Mouse (Mus musculus): ENCODE results near the gene March5.

Gene March5

DNA sequence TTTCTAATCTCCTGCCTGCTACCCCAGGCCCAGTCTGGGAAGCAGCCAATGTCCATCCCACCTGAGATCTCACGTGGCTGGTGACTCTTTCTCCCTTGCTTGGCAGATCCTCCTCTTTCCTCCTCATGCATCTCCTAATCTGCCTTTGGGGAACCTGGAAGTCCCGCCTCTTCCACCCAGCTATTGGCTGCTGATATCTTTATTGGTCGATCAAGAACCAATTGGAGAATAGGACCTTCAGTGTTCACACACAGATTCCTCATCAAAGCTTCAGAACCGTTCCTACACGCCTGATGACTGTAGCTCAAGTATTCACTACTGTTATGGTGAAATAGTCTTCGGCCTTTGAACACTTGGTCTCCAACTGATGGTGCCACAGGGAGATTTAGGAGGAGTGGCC is 44.8 kb downstream of the March5 start:
- in situ Hi-C loops (cut with MboI; ENCODE audit: unreplicated experiment in 2 of 2): loop anchor here in 1 of 2 experiments (25.0 kb wide), 2 partner anchors 440 to 790 kb away; no protein-coding TSS in a partner anchor

DNA sequence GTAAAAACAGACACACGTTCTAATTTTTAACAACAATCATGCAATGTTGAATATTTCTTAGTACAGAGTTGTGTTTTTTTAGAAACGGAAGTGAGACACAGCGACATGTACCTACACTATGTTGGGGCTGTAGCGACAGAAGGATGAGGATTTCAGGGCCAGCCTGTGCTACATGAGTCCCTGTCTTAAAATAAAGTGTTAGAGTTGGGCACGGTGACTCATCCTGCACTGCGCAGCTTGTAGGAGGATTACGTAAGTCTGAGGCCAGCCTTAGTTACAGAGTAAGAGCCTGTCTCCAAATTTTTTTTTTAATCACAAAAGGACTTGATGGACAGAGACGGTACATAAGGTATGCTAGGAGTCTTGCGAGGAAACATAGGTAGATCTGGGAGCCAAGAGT is 48.0 kb downstream of the March5 start:
- in situ Hi-C loops (cut with MboI; ENCODE audit: unreplicated experiment in 2 of 2): loop anchor here in 1 of 2 experiments (25.0 kb wide), 2 partner anchors 443 to 793 kb away; no protein-coding TSS in a partner anchor

- in situ Hi-C loops (cut with MboI; ENCODE audit: unreplicated experiment in 2 of 2): loop anchor here (5.0 to 25.0 kb wide), 4 partner anchors 178 to 800 kb away; no protein-coding TSS in a partner anchor
These were observed 55.0 kb downstream of the March5 start for GRCm38 (mm10) chr19:37262389-37262788.

GRCm38 (mm10) chr19:37263566-37263942 is 56.2 kb downstream of the March5 start:
- in situ Hi-C loops (cut with MboI; ENCODE audit: unreplicated experiment in 2 of 2): loop anchor here (5.0 to 25.0 kb wide), 4 partner anchors 179 to 801 kb away; no protein-coding TSS in a partner anchor

GRCm38 (mm10) chr19:37263943-37264897 is 56.9 kb downstream of the March5 start:
- in situ Hi-C loops (cut with MboI; ENCODE audit: unreplicated experiment in 2 of 2): loop anchor here (5.0 to 25.0 kb wide), 4 partner anchors 179 to 802 kb away; no protein-coding TSS in a partner anchor

DNA sequence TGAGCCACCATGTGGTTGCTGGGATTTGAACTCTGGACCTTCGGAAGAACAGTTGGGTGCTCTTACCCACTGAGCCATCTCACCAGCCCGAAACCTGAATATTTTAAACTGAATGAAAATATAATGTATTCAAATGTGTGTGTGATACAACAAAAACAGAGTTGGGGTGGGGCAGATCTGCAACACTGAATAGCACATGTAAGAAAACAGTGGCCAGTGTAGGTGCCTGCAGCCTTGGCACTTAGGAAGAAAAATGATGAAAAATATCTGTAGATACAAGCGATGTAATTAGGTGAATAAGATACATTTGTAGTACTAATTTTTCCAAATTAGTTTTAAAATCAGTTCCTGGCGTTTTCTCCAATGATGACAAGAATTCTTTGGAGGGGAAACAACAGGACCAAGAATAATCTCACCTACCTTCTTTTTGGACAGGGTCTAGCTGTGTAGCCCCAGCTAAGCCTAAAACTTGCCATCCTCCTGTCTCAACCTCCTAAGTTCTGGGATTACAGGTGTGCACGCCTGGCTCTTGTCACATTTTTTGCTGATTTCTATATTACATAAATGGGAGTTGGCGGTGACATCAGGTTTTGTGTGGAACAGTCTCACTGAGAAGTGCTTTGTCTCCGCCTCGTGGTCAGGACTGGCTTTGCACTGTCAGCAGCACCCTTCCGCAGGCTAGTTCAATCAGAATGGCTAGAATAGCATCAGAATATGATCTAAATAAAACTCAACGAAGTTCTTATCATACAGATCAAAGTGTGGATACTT is 58.2 kb downstream of the March5 start:
- in situ Hi-C loops (cut with MboI; ENCODE audit: unreplicated experiment in 2 of 2): loop anchor here (5.0 to 25.0 kb wide), 6 partner anchors 181 to 803 kb away; no protein-coding TSS in a partner anchor

DNA sequence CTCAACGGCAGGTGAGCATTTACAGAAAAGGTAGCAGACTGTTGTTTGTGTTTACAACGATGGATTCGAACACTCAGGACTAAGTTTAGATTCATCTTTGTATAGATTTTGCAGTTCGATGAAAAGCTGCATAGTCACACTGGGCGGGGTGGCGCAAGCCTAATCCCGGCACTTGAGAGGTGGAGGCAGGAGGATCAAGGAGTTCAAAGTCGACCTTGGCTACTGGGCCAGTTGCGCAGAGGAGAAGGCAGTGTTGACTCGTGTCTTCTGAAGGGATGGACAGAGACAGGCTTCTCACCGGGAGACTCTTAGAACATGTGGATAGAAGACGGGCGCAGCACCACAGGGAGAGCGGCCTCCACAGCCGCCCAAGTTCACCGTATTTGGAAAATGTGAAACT is 61.8 kb downstream of the March5 start:
- in situ Hi-C loops (cut with MboI; ENCODE audit: unreplicated experiment in 2 of 2): loop anchor here (5.0 to 25.0 kb wide), 6 partner anchors 184 to 807 kb away; no protein-coding TSS in a partner anchor

All from v-Abl transformed pro-B cells (cell line).